Comparison of ENCODE assay signal across 9 mouse cellular contexts in the genomic region with DNA sequence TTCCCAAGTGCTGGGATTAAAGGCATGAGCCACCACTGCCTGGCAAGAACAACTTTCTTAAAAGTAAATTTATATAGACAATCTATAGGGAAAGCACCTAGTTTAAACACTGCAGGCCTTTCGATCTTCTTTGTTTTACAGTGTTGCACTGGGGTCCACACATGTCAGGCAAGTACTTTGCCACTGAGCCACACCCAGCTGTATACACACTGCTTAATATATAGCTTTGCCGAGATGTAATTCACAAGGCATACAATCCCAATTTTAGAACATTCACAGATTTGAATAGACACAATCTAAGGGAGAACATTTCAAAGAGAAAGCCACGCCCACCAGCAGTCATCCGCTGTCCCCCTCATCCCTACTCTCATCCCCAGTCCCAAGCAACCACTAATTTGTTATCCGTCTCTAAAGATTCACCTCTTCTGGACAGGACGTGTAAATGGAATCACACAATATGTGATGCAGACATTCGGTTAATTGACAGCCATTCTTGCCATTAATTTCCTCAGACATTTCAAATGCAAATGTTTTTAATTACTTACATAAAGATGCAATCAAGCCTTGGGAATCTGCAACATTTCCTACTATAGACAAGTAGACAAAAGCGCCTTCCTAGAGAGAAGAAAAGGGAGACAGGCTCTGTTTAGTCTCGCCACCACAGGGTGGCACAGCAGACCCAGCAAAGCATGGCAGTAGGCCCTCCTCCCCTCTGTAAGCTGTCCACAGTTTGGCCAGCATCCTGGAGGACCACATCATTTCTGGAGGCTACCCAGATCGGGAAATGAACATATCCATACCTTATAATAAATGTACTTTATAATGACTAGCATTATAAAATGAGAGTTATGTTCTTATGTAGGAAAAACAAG. TPM values are rescaled to one million over a fixed set of nuclear protein-coding genes. Genes with fewer than 3 reads are reported as not detected.
DNase-seq lines count a peak whose midpoint lies in the region; ATAC-seq and TF ChIP-seq lines count a peak whose summit lies in the region.
"Had no signal": no experiment of that assay in that cellular context is flagged by ENCODE, and none has a peak within 500 bp of the region (broad histone marks: within the 10 kb centered on the region; RNA-seq: fewer than 3 reads in every experiment).

No protein-coding gene starts in this region.

- ATAC-seq in lung, postnatal 0 days: no peak
- peak; percentile 94 for ATAC-seq in frontal cortex, adult (ENCODE audit: low TSS enrichment)
- no peak for ATAC-seq in granulocyte monocyte progenitor cell, adult 5-6 weeks (replicated peaks; ENCODE audit: poor library complexity, severe bottlenecking)

- no peak overlapping the region for H3K4me2 ChIP-seq in lung, postnatal 0 days (replicated peaks; ENCODE audit: low read depth, low read length)
- H3K4me2 ChIP-seq: liver, embryonic 15.5 days had no signal

- H3K9ac ChIP-seq in lung, postnatal 0 days (replicated peaks; ENCODE audit: low read depth): no peak overlapping the region
- H3K9ac ChIP-seq: liver, embryonic 15.5 days had no signal

- intact Hi-C loops in gastrocnemius, adult 2 months (cut with DNase I): no loop called here

- no peaks in the 10 kb centered on the region for H3K36me3 ChIP-seq in lung, postnatal 0 days (ENCODE audit: insufficient read depth, low read length)
- H3K36me3 ChIP-seq: liver, embryonic 15.5 days had no signal

- no peak for TF ChIP-seq EP300 in lung, postnatal 0 days (IDR thresholded peaks at IDR 0.05)

- H3K27me3 ChIP-seq in lung, postnatal 0 days (replicated peaks; ENCODE audit: insufficient read depth, low read length): no peaks in the 10 kb centered on the region
- H3K27me3 ChIP-seq: liver, embryonic 15.5 days had no signal

- DNase-seq in gastrocnemius, adult 2 months: no peak
- DNase-seq in gastrocnemius, postnatal 25 days: no peak
- DNase-seq in lung, postnatal 0 days (ENCODE audit: low spot score): no peak
- DNase-seq in lung, adult 18-20 months: no peak
- peak; percentile 23 for DNase-seq in right cerebral cortex, postnatal 25 days
- no peak for DNase-seq in kidney, adult 8-10 months

- 84% methylated on average over 10 of the region's 10 CpGs for WGBS in lung, postnatal 0 days

- no peaks in the 10 kb centered on the region for H3K4me1 ChIP-seq in lung, postnatal 0 days (ENCODE audit: insufficient read depth, low read depth, low read length)
- H3K4me1 ChIP-seq: liver, embryonic 15.5 days had no signal

- no peaks in the 10 kb centered on the region for H3K9me3 ChIP-seq in lung, postnatal 0 days (ENCODE audit: low read length)
- H3K9me3 ChIP-seq: liver, embryonic 15.5 days had no signal

- TF ChIP-seq CTCF in gastrocnemius, adult 2 months (IDR thresholded peaks at IDR 0.05): peak; percentile 31; the same call in 1 of the 2 replicates
- peak; percentile 53 for TF ChIP-seq CTCF in lung, postnatal 0 days (IDR thresholded peaks at IDR 0.05)

- H3K4me3 ChIP-seq in gastrocnemius, adult 2 months: no peak overlapping the region
- H3K4me3 ChIP-seq in lung, postnatal 0 days (ENCODE audit: low read depth, low read length): no peak overlapping the region
- H3K4me3 ChIP-seq: liver, embryonic 15.5 days had no signal

- H3K27ac ChIP-seq in gastrocnemius, adult 2 months: no peak overlapping the region
- H3K27ac ChIP-seq in lung, postnatal 0 days (ENCODE audit: low read length): no peak overlapping the region
- H3K27ac ChIP-seq: liver, embryonic 15.5 days had no signal

RNA-seq across cellular contexts. Expression of a gene that starts 13.2 kb away (rescaled TPM):
- 1 to 10 TPM; 1.1 to 1.2 TPM for total RNA-seq in gastrocnemius, adult 2 months (2021)
- total RNA-seq in gastrocnemius, postnatal 25 days (2021): 1 to 10 TPM in 1 of 2 experiments, under 1 TPM in 1; 0.84 to 1.4 TPM
- polyA plus RNA-seq in lung, postnatal 0 days (2015; fragmentation: Nextera tagmentation; extraction: Ambion mirVana): 2.9 and 3.6 TPM in 2 replicates
- total RNA-seq in granulocyte monocyte progenitor cell, adult 5-6 weeks (2014; fragmentation: Nextera tagmentation): 3.4 and 4.8 TPM in 2 replicates
- 2.2 and 2.8 TPM in 2 replicates for total RNA-seq in granulocyte monocyte progenitor cell, adult 5-6 weeks (2017)

RNA-seq across cellular contexts. Expression of a gene that starts 37.5 kb away (rescaled TPM):
- under 1 TPM; 0.54 to 0.56 TPM for total RNA-seq in gastrocnemius, adult 2 months (2021)
- total RNA-seq in gastrocnemius, postnatal 25 days (2021): under 1 TPM; 0.23 to 0.48 TPM
- 4.6 and 5.0 TPM in 2 replicates for polyA plus RNA-seq in lung, postnatal 0 days (2015; fragmentation: Nextera tagmentation; extraction: Ambion mirVana)
- 50.8 and 51.6 TPM in 2 replicates for total RNA-seq in granulocyte monocyte progenitor cell, adult 5-6 weeks (2014; fragmentation: Nextera tagmentation)
- total RNA-seq in granulocyte monocyte progenitor cell, adult 5-6 weeks (2017): 17.3 and 22.7 TPM in 2 replicates

Comparison
In these comparisons a context has a peak if more than half of its experiments do, and no peak if none do; other contexts are left out.
1. RNA of a gene that starts 37.5 kb away (total RNA-seq): 17.3 to 51.6 TPM in granulocyte monocyte progenitor cell, adult 5-6 weeks; 0.54 to 0.56 TPM in gastrocnemius, adult 2 months and 0.23 to 0.48 TPM in gastrocnemius, postnatal 25 days; every median in the first group is over 10 times any median in the second.